Mouse (Mus musculus) forebrain, embryonic 11.5 days (tissue): ENCODE results near the gene Lrrn3. TPM values are rescaled to one million over a fixed set of nuclear protein-coding genes. Genes with fewer than 3 reads are reported as not detected.

Experiments
- ATAC-seq: fragments of 200-750 bp; cut with Nextera tagmentation; replicated peaks from 2 replicates; pipeline ENCODE4 v1.8.0; 2017; ENCODE audit warnings: moderate TSS enrichment; ENCODE audit not compliant: low FRiP score
- DNase-seq: peaks from one replicate; pipeline ENCODE4 v3.0.0-alpha.2; 2017; ENCODE audit warnings: low spot score
- H3K27ac ChIP-seq: fragments of 300-500 bp; sonication (generic); 2 replicates; pipeline ENCODE4 v1.5.1; 2014; ENCODE audit warnings: low read depth, low read length
- H3K27me3 ChIP-seq: fragments of 300-500 bp; sonication (generic); 2 replicates; pipeline ENCODE4 v1.6.1; 2014; ENCODE audit warnings: mild to moderate bottlenecking, low read length, mixed read lengths; ENCODE audit not compliant: control insufficient read depth, insufficient read depth
- H3K36me3 ChIP-seq: fragments of 300-500 bp; sonication (generic); 2 replicates; pipeline ENCODE4 v1.6.1; 2014; ENCODE audit warnings: mild to moderate bottlenecking, low read length, moderate library complexity, mixed read lengths; ENCODE audit not compliant: control insufficient read depth, insufficient read depth
- H3K4me1 ChIP-seq: fragments of 300-500 bp; sonication (generic); replicated peaks from 2 replicates; pipeline ENCODE4 v1.6.1; 2014; ENCODE audit warnings: low read length, mixed read lengths; ENCODE audit not compliant: control insufficient read depth, insufficient read depth
- H3K4me2 ChIP-seq: fragments of 300-500 bp; sonication (generic); 2 replicates; pipeline ENCODE4 v1.6.1; 2014; ENCODE audit warnings: low read depth, mild to moderate bottlenecking, low read length, moderate library complexity, mixed read lengths; ENCODE audit not compliant: severe bottlenecking
- H3K4me3 ChIP-seq: fragments of 300-500 bp; sonication (generic); 2 replicates; pipeline ENCODE4 v1.5.1; 2014; ENCODE audit warnings: low read depth, low read length
- H3K9ac ChIP-seq: fragments of 300-500 bp; sonication (generic); 2 replicates; pipeline ENCODE4 v1.6.1; 2014; ENCODE audit warnings: low read length
- H3K9me3 ChIP-seq: fragments of 300-500 bp; sonication (generic); 2 replicates; pipeline ENCODE4 v1.6.1; 2016; ENCODE audit warnings: low read length, mixed read lengths; ENCODE audit not compliant: control insufficient read depth
- WGBS: fragments of 180-500 bp; shearing (Covaris S2); extraction: QIAGEN DNeasy Blood & Tissue Kit; methylation state at CpG from one replicate; pipeline ENCODE4 v1.1.7; 2014; 5-methylcytosine and 5-hydroxymethylcytosine counted together
- polyA plus RNA-seq: library from polyadenylated mRNA; unstranded; fragments of >200 nt; fragmentation: Nextera tagmentation; extraction: Ambion mirVana; gene quantifications from 2 replicates; pipeline ENCODE4 v1.2.1, GENCODE M21; 2014

The Lrrn3 gene
- polyA plus RNA-seq, 1 experiment from 2014 or later, result 24.0 TPM

DNA sequence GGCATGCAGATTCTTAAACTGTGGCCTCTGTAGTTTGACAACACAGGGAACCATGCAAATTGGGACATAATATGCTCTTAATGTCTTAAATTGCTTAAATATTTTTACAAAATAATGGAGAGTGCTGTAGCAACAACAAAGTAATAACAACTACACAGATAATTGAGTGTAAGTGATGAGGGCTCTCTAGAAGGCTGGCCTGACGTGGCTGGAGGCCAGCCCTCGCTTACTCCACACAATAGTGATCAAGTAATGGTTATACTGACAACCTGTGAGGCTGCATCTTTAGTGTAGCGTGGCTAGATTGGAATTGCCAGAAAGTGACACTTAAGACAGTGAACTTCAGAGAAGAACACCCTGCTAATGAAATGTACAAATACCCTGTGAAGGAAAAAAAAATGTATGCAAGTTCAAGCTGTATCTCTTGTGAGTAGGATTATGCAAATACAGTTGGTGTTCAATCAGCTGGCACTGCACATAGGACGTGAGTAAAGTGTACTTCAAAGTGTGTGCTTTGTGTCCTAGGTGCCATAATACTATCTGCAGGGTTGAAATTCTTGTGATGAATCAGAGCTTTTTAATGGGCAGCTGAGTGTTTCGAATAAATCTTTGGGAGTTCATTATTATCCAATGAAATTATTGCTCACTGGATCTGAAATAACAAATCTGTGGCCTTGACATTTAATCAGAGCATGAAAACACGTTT lies 17.0 kb downstream of the Lrrn3 start:
- Histone ChIP-seq H3K27ac (no peak overlapping the region), H3K4me1 (0 out of 2 replicates have a peak, but pooled peaks cover 4% of the 10 kb centered on the region), H3K36me3 (no peaks in the 10 kb centered on the region), H3K9me3 (no peaks in the 10 kb centered on the region), H3K4me3 (no peak overlapping the region), H3K4me2 (no peak overlapping the region), H3K9ac (no peak overlapping the region), H3K27me3 (no peaks in the 10 kb centered on the region)
- DNase-seq (no peak), ATAC-seq (no peak)
- 51% methylated on average over 6 of the region's 6 CpGs for WGBS

DNA sequence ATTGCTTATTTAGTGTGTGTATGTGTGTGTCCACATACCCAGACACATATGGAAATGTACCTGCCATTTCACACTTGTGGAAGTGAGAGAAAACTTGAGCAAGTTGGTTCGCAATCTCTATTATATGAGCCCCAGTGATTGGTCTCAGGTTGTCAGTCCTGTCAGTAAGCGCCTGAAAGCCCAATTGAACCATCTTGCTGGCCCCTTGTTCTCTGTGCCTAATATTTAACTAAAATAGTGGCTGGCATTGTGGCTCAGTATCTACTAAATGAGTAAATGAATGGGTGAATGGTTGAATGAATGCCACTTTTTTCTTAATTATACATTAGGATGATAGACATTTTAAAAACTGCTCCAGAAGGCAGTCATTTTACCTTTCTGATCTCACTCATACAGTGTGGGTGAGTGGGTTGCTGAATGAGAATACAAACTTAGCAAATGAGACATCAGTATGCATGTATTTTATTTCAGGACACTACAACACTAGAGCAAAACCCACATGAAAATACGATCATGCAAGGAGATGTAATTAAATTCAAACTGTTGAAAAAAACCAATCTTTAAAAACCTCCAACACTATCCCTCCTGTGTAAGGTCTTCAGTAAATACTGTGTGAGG lies 17.7 kb downstream of the Lrrn3 start:
- Histone ChIP-seq H3K9me3 (no peaks in the 10 kb centered on the region), H3K36me3 (no peaks in the 10 kb centered on the region), H3K27me3 (no peaks in the 10 kb centered on the region), H3K4me1 (0 out of 2 replicates have a peak, but pooled peaks cover 4% of the 10 kb centered on the region), H3K27ac (no peak overlapping the region), H3K4me3 (no peak overlapping the region), H3K9ac (no peak overlapping the region), H3K4me2 (no peak overlapping the region)
- no peak for DNase-seq
- WGBS, result 85% methylated on average over 3 of the region's 3 CpGs
- ATAC-seq, result no peak

DNA sequence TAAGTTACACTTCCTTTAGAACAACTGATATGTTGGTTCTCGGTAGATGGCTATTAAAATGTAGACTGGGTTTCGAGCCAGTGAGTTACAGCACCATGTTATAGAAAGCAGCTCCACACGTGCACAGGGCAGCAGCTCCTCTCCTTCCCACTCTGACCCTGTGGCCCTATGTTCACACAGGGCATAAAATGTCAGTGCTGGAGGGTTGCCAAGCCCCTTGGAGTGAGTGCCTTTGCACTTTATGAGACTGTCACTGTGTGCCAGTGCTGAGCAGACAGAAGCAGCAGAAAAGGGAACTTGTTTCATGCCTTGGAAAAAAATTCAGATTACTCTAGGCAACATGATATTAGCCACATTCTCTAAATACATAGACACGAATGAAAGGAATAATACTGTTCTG lies 47.8 kb downstream of the Lrrn3 start:
- 74% methylated on average over 4 of the region's 4 CpGs for WGBS
- no peak for DNase-seq
- Histone ChIP-seq H3K27ac (no peak overlapping the region), H3K4me1 (no peaks in the 10 kb centered on the region), H3K4me3 (no peak overlapping the region), H3K9me3 (no peaks in the 10 kb centered on the region), H3K9ac (no peak overlapping the region), H3K27me3 (no peaks in the 10 kb centered on the region), H3K4me2 (no peak overlapping the region), H3K36me3 (no peaks in the 10 kb centered on the region)
- no peak for ATAC-seq

DNA sequence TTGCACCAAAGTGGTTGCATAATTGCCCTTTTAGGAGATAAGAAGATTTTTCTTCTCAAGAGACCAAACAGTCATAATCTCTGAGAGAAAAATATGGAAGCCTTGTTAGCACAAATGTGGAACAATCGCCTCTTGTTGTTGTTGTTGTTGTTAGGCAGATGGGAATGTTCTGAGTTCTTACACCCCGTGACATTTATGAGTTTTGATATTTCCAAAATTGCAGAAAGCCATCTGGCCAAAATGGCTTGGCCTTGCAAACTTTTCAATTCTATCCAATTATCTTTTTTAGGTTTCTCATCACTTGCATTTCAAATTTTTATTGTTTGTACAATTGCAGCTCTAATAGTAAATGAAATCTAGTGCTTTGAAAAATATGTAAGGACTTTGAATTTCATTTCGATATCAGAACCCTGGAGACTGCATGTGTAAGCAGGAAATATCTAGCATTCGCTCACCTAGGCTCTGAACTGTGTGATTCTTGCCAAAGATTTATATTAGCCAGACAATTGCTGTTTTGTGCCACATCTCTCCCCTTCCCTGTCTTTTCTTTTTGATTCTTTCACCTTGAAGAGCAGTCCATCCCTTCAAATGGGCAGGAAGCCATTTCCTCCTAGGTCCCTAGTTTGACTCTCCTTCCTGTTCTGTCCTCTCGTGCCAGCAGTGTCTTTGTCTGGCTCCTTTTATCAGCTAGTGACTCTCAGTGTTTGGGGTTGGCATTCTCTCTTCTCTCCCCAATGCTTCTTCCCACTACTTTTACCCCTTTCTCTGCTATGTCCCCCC lies 49.8 kb downstream of the Lrrn3 start:
- Histone ChIP-seq H3K36me3 (no peaks in the 10 kb centered on the region), H3K9me3 (no peaks in the 10 kb centered on the region), H3K4me1 (no peaks in the 10 kb centered on the region), H3K4me3 (no peak overlapping the region), H3K4me2 (no peak overlapping the region), H3K9ac (no peak overlapping the region), H3K27ac (no peak overlapping the region), H3K27me3 (no peaks in the 10 kb centered on the region)
- DNase-seq (no peak), ATAC-seq (no peak)
- 83% methylated on average over 5 of the region's 5 CpGs for WGBS

DNA sequence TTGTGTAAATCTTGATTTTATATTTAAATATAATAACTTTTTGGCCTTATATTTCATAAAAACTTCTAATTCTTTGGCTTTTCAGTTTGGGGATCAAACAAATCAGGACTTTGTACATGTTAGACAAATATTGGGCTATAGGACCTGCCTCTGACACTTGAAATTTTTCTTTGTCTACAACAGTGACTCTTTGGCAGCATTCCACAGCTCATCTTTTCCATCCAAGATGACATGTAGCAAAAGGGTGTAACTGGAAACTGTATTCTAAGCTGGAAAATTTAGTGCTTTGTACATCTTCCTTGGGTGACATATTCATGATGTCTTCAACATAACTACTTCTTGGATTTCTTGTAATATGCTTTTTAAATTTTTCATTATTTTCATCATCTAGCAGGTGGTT lies 57.4 kb downstream of the Lrrn3 start:
- Histone ChIP-seq H3K9ac (no peak overlapping the region), H3K27me3 (no peaks in the 10 kb centered on the region), H3K4me1 (no peaks in the 10 kb centered on the region; the same call in 1 of the 2 replicates), H3K4me2 (no peak overlapping the region), H3K36me3 (no peaks in the 10 kb centered on the region), H3K4me3 (no peak overlapping the region), H3K27ac (no peak overlapping the region), H3K9me3 (no peaks in the 10 kb centered on the region)
- ATAC-seq (no peak), DNase-seq (no peak)

DNA sequence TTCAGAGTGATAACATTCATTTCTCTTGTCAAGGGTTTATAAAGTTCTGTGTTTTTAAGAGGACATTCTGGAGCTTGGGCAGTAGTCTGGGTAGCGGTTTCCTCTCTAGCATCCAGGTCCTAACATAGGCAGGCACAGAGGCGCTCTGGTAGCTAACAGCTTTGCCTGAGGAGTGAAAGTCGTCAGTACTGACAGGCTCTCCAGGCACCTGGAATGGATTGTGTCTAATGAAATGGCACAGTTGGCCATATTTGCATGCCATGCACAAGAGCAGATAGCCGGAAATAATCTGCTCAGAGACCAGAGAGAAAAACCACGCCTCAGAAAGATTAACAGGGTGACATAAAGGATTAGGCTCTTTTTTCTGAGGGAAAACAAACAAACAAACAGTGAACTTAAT lies 58.8 kb downstream of the Lrrn3 start:
- no peak for DNase-seq
- no peak overlapping the region for H3K4me3 ChIP-seq
- 34% methylated on average over 5 of the region's 5 CpGs for WGBS
- H3K9me3 ChIP-seq, result no peaks in the 10 kb centered on the region
- no peak overlapping the region for H3K4me2 ChIP-seq
- H3K27ac ChIP-seq, result no peak overlapping the region
- 0 out of 2 replicates have a peak, but pooled peaks have one; percentile 59 for ATAC-seq
- H3K4me1 ChIP-seq, result no peaks in the 10 kb centered on the region; the same call in 1 of the 2 replicates
- H3K36me3 ChIP-seq, result no peaks in the 10 kb centered on the region
- H3K9ac ChIP-seq, result no peak overlapping the region
- no peaks in the 10 kb centered on the region for H3K27me3 ChIP-seq

DNA sequence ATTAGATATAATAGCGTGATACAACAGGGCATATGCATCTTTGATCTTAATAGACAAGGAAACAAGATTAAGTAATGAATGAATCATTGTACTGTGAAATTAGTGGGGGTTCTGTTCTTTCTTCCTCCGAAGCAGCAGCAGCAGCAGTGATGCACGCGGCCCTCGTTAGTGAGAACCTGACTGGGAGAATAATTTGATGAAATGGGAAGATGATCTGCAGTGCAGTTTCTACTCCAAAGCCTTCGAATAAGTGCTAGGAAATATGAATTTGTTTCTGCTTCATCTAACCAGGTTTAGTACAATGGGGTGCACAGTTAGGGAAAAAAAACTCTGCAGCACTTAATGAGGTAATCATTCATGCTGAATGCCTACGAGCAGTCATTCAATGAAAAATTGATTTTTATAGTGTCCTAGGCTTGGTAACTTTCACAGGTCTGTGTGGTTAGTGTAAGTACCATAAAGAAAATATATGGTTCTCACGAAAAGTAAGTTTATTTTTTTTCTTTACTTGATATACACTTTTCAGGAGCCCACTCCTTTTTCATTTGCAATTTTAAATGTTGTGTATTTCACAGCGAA lies 61.0 kb downstream of the Lrrn3 start:
- H3K36me3 ChIP-seq, result no peaks in the 10 kb centered on the region
- 31% methylated on average over 9 of the region's 9 CpGs for WGBS
- no peaks in the 10 kb centered on the region for H3K27me3 ChIP-seq
- no peak overlapping the region for H3K4me2 ChIP-seq
- H3K9me3 ChIP-seq, result no peaks in the 10 kb centered on the region
- DNase-seq (peak; percentile 48), ATAC-seq (no peak; the same call in 1 of the 2 replicates)
- H3K27ac ChIP-seq, result no peak overlapping the region
- H3K9ac ChIP-seq, result no peak overlapping the region
- H3K4me3 ChIP-seq, result no peak overlapping the region
- H3K4me1 ChIP-seq, result no peaks in the 10 kb centered on the region; the same call in 1 of the 2 replicates

DNA sequence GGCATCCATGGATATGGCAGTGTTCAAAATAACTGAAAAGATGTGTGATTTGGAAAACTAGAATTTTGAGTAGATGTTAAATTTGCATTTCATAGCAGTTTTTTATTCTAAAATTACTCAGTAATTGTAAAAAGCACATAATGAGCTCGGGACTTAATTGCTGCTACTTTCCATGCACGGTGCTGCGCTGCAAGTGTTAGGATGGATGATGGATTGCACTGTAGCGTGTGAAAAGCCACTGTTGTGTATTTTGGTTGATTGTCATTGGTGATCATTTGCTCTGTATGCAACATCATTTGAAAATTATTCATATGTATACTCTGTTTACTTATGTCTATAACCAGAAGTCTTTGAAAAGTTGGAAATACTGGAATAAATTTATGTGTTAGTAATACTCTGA lies 68.3 kb downstream of the Lrrn3 start:
- WGBS, result 84% methylated on average over 4 of the region's 4 CpGs
- DNase-seq (no peak), ATAC-seq (no peak)
- no peaks in the 10 kb centered on the region for H3K36me3 ChIP-seq
- H3K27me3 ChIP-seq, result no peaks in the 10 kb centered on the region
- no peak overlapping the region for H3K27ac ChIP-seq
- H3K4me1 ChIP-seq, result no peaks in the 10 kb centered on the region
- H3K9ac ChIP-seq, result no peak overlapping the region
- H3K4me2 ChIP-seq, result no peak overlapping the region
- H3K4me3 ChIP-seq, result no peak overlapping the region
- H3K9me3 ChIP-seq, result no peaks in the 10 kb centered on the region
